Mouse (Mus musculus): ENCODE measurements at regions not wholly inside any gene's neighbourhood (a gene's known extent, or its start where the extent isn't known, plus 50 kb on each side); places are given as distances from the start of the nearest gene placed in this dataset.
A peak's percentile ranks its signal among the peaks of the same experiment; 100 is the strongest.
"Not testable (repeated sequence)": the region's sequence is repeated elsewhere in the genome, so short reads cannot be mapped to it uniquely, and the experiment has no call there.

- Histone ChIP-seq H3K27me3 (ENCODE audit: insufficient read depth, poor library complexity, severe bottlenecking) (no peaks in the 10 kb centered on the region), H3K4me3 (no peak overlapping the region), H3K27ac (no peak overlapping the region), H3K36me3 (no peaks in the 10 kb centered on the region), H3K4me1 (replicated peaks) (no peaks in the 10 kb centered on the region), H3K9me3 (no peaks in the 10 kb centered on the region)
- DNase-seq (ENCODE audit: low spot score) = no peak
- 77% methylated on average over 1 of the region's 1 CpGs for WGBS
Measured at GRCm38 (mm10) chr13:7007091-7007490, 358.5 kb upstream of the Pfkp start.

- H3K9me3 ChIP-seq; H3K4me3 ChIP-seq; H3K27me3 ChIP-seq (ENCODE audit: insufficient read depth, poor library complexity, severe bottlenecking); H3K36me3 ChIP-seq; DNase-seq (ENCODE audit: low spot score); H3K27ac ChIP-seq; H3K4me1 ChIP-seq (replicated peaks): not testable (repeated sequence)
- WGBS = 53% methylated on average over 10 of the region's 10 CpGs
Measured at GRCm38 (mm10) chr13:6998508-6999278, 350.1 kb upstream of the Pfkp start.

DNA sequence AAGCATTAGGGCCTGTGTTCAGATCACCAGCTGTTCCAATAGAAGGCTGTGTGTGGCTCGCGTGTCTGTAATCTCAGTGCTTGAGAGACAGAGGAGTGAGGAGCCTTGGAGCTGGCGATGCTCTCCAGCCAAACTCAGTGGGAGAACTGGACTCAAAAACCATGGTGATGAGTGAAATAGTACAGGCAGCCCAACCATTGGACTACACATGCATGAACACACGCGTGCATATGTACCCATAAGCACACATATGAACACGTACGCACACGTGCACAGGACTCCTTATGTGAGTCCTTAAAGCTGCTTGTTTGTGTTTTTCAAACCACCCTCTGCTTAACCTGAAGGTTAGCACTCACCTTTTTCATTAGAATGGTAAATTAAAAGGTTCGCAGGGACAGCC lies 349.5 kb upstream of the Pfkp start:
- peaks cover 4% of the 10 kb centered on the region; the same call in 1 of the 2 replicates for H3K4me1 ChIP-seq (replicated peaks)
- no peaks in the 10 kb centered on the region for H3K9me3 ChIP-seq
- H3K27me3 ChIP-seq (ENCODE audit: insufficient read depth, poor library complexity, severe bottlenecking) = no peaks in the 10 kb centered on the region
- 84% methylated on average over 9 of the region's 9 CpGs for WGBS
- H3K27ac ChIP-seq = no peak overlapping the region
- H3K4me3 ChIP-seq = no peak overlapping the region
- DNase-seq (ENCODE audit: low spot score) = no peak
- H3K36me3 ChIP-seq = no peaks in the 10 kb centered on the region

- Histone ChIP-seq H3K27me3 (ENCODE audit: insufficient read depth, poor library complexity, severe bottlenecking) (no peaks in the 10 kb centered on the region), H3K4me3 (no peak overlapping the region), H3K4me1 (replicated peaks) (peaks cover 18% of the 10 kb centered on the region; the same call in 1 of the 2 replicates), H3K36me3 (no peaks in the 10 kb centered on the region), H3K27ac (peak overlapping the region; percentile 9; the same call in 1 of the 2 replicates), H3K9me3 (no peaks in the 10 kb centered on the region)
- WGBS = 61% methylated on average over 12 of the region's 12 CpGs
- peak; percentile 18 for DNase-seq (ENCODE audit: low spot score)
Measured at GRCm38 (mm10) chr13:6992323-6992994, 343.9 kb upstream of the Pfkp start.

DNA sequence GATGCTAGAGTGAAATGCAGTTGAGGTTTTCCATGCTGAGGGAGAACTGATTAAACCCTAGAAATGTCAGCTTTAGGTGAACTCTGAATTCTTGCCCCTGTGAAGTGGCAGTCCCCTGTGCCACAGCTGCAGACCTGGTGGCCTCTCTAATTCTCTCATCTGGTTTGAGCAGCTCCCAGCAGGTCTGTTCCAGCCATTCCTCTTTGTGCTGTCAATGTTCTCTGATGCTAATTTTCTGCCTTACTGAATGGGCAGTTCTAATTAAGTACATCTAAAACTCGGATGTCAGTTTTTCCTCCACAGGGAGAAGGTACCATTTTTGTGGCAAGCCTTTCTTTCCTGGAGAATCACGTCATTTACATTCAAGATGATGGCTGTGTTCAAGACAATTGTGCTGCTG lies 343.1 kb upstream of the Pfkp start:
- Histone ChIP-seq H3K27me3 (ENCODE audit: insufficient read depth, poor library complexity, severe bottlenecking) (no peaks in the 10 kb centered on the region), H3K9me3 (no peaks in the 10 kb centered on the region), H3K36me3 (no peaks in the 10 kb centered on the region), H3K4me3 (no peak overlapping the region), H3K27ac (peak overlapping the region; percentile 53), H3K4me1 (replicated peaks) (peaks cover 18% of the 10 kb centered on the region; the same call in 1 of the 2 replicates)
- 28% methylated on average over 2 of the region's 2 CpGs for WGBS
- DNase-seq (ENCODE audit: low spot score) = peak; percentile 40

DNA sequence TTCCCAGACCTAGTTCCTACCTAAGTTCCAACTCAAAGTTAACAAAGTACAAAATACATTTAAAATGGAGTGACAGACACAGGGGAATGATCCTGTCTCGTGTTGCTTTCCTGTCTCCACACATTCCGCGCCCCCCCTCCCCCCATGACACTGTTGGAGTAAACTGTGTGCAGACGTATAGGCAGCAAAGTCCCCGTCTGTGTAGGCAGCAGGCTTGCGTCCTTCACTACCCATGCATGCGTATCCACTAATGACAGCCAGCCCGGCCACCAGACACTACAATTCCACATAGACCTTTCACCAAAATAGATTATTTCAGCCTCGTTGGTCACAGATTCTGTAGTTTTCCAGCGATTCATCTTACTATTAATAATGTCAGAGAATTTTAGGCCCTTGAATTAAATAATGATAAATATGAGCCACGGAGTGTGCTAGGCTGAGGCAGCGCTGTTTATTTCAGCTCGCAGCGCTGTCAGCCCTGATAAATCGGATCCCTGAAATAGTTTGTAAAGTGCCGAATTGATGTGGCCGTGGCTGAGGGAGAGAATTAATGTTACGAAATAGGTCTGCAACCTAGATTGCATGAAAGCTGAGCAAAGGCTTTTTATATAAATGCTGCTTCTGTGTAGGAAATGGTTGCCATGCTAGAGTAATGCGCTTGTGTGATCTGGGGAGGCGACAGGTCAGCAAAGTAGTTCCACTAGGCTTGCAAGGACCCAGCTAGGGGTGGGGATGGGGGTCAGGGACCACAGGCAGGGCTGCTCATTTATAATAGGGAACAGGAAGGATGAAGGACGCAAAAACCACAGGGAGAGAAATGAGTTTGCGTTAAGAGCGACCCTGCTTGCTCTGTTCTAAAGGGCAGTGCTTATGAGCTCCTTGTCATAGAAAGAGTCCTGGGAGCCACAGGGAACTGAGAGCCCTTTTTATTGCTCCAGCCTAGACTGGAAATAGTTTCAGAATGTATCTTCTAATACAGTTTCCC lies 336.7 kb upstream of the Pfkp start:
- Histone ChIP-seq H3K9me3 (no peaks in the 10 kb centered on the region), H3K36me3 (no peaks in the 10 kb centered on the region), H3K27ac (no peak overlapping the region), H3K27me3 (ENCODE audit: insufficient read depth, poor library complexity, severe bottlenecking) (no peaks in the 10 kb centered on the region), H3K4me1 (replicated peaks) (peaks cover 4% of the 10 kb centered on the region; the same call in 1 of the 2 replicates), H3K4me3 (no peak overlapping the region)
- DNase-seq (ENCODE audit: low spot score) = peak; percentile 9
- WGBS = 62% methylated on average over 23 of the region's 23 CpGs

DNA sequence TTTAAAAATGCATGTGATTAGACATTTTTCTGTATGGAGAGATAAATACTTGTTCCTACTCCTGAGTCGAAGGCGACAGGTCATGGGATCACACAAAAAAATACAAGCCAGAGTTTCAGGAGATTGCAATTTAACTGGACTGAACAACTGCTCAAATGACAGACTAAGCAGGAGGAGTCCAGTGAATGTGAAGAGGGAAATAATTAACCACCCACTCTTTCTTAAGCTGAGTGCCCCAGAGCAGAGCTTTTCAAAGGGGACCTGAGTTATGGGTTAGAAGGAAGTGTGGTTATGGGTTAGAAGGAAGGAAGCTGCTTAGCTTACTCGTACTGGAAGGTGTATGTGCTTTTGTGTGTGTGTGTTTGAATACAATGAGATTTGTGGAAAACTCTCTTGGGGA lies 307.1 kb upstream of the Pfkp start:
- DNase-seq (ENCODE audit: low spot score) = no peak
- no peaks in the 10 kb centered on the region for H3K9me3 ChIP-seq
- no peak overlapping the region for H3K27ac ChIP-seq
- no peak overlapping the region for H3K4me3 ChIP-seq
- H3K27me3 ChIP-seq (ENCODE audit: insufficient read depth, poor library complexity, severe bottlenecking) = no peaks in the 10 kb centered on the region
- no peaks in the 10 kb centered on the region for H3K4me1 ChIP-seq (replicated peaks)
- H3K36me3 ChIP-seq = no peaks in the 10 kb centered on the region
- 76% methylated on average over 3 of the region's 3 CpGs for WGBS

DNA sequence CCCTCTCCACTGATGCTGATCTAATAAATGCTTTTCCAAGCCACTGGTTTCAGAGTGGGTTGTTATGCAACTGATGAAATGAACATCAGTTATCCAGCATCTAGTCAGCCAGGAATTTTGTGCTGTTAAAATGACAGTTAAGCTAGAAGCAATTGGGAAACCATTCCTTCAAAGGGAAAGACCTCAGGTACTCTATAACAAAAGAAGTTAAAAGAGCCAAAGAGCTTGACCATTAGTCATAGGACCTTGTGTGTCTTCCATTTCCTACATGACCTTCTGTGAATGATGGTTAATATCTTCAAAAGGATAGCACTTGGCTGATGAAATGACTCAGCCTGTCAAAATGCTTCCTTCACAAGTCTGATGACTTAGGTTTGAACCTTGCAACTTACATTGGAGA lies 275.6 kb upstream of the Pfkp start:
- Histone ChIP-seq H3K9me3 (no peaks in the 10 kb centered on the region), H3K27ac (no peak overlapping the region), H3K4me1 (replicated peaks) (no peaks in the 10 kb centered on the region), H3K36me3 (no peaks in the 10 kb centered on the region), H3K27me3 (ENCODE audit: insufficient read depth, poor library complexity, severe bottlenecking) (no peaks in the 10 kb centered on the region), H3K4me3 (no peak overlapping the region)
- no peak for DNase-seq (ENCODE audit: low spot score)

GRCm38 (mm10) chr13:6922357-6922721 lies 273.8 kb upstream of the Pfkp start:
- H3K9me3 ChIP-seq = no peaks in the 10 kb centered on the region
- 36% methylated on average over 2 of the region's 2 CpGs for WGBS
- no peak for DNase-seq (ENCODE audit: low spot score)
- no peaks in the 10 kb centered on the region for H3K27me3 ChIP-seq (ENCODE audit: insufficient read depth, poor library complexity, severe bottlenecking)
- H3K27ac ChIP-seq = no peak overlapping the region
- no peaks in the 10 kb centered on the region for H3K36me3 ChIP-seq
- H3K4me3 ChIP-seq = no peak overlapping the region
- H3K4me1 ChIP-seq (replicated peaks) = no peaks in the 10 kb centered on the region

- DNase-seq (ENCODE audit: low spot score) = no peak
- no peak overlapping the region for H3K27ac ChIP-seq
- H3K36me3 ChIP-seq = no peaks in the 10 kb centered on the region
- no peaks in the 10 kb centered on the region for H3K27me3 ChIP-seq (ENCODE audit: insufficient read depth, poor library complexity, severe bottlenecking)
- H3K4me3 ChIP-seq = no peak overlapping the region
- no peaks in the 10 kb centered on the region for H3K9me3 ChIP-seq
- 65% methylated on average over 6 of the region's 6 CpGs for WGBS
- H3K4me1 ChIP-seq (replicated peaks) = no peaks in the 10 kb centered on the region
Measured at GRCm38 (mm10) chr13:6921691-6922356, 273.2 kb upstream of the Pfkp start.

DNA sequence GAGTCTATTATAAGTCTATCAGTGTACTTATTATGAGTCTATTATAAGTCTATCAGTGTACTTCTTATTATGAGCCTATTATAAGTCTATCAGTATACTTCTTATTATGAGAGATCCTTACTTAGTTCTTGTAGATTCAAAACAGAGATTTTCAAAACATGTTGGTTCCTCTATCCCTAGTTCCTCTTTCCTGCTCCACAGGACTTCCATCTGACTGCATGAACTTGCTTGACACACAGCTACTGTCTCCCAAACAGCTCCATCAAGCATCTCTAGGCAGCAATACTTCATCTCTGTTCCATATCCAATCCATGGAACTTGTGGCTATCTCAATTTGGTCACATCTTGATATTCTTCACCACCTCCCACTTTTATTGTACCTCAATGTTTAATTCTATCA lies 257.4 kb upstream of the Pfkp start:
- DNase-seq (ENCODE audit: low spot score) = no peak
- H3K27ac ChIP-seq = no peak overlapping the region
- no peaks in the 10 kb centered on the region for H3K36me3 ChIP-seq
- no peaks in the 10 kb centered on the region for H3K27me3 ChIP-seq (ENCODE audit: insufficient read depth, poor library complexity, severe bottlenecking)
- no peaks in the 10 kb centered on the region for H3K9me3 ChIP-seq
- H3K4me1 ChIP-seq (replicated peaks) = no peaks in the 10 kb centered on the region
- H3K4me3 ChIP-seq = no peak overlapping the region

- no peak overlapping the region for H3K27ac ChIP-seq
- no peak for DNase-seq (ENCODE audit: low spot score)
- no peaks in the 10 kb centered on the region for H3K36me3 ChIP-seq
- H3K27me3 ChIP-seq (ENCODE audit: insufficient read depth, poor library complexity, severe bottlenecking) = no peaks in the 10 kb centered on the region
- no peaks in the 10 kb centered on the region for H3K9me3 ChIP-seq
- H3K4me1 ChIP-seq (replicated peaks) = no peaks in the 10 kb centered on the region
- H3K4me3 ChIP-seq = no peak overlapping the region
- 63% methylated on average over 2 of the region's 2 CpGs for WGBS
Measured at GRCm38 (mm10) chr13:6901682-6902081, 253.1 kb upstream of the Pfkp start.
